Mouse (Mus musculus): ENCODE measurements around the gene Gm3336.

DNA sequence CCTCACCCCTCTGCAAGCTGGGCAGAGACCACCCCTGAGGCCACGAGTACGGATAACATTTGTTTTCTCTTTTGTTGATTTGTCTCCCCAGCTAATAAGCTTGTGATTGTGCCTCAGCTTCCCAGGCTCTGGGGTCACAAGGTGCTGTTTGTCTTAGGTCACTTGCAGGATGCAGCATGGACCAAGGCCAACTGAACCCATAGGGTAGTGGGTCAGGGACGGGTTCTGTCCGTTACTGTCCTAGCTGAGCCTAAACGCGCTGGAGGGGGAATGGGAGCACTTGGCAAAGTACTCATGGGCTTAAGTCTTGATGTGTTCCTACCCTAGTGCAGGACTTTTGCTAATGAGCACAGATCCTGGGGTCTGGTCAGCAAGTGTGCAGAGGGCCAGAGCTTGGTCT is 49.2 kb downstream of the Gm3336 start:
- TF ChIP-seq MAZ (IDR thresholded peaks at IDR 0.05; ENCODE audit: low read depth, low read length): no peak
- TF ChIP-seq POLR2A (IDR thresholded peaks at IDR 0.05; ENCODE audit: low read depth, low read length): no peak
- no peak for TF ChIP-seq E2F4 (IDR thresholded peaks at IDR 0.05; ENCODE audit: insufficient replicate concordance, low read depth, low read length)
- no peak for TF ChIP-seq PAX5 (IDR thresholded peaks at IDR 0.05; ENCODE audit: low read length)
- TF ChIP-seq MEF2A (IDR thresholded peaks at IDR 0.05; ENCODE audit: borderline replicate concordance, low read depth, low read length): no peak
- TF ChIP-seq POLR2AphosphoS2 (IDR thresholded peaks at IDR 0.05; ENCODE audit: low read depth, low read length): no peak
- TF ChIP-seq CTCF (conservative IDR thresholded peaks at IDR 0.05 in 1 of 2, IDR thresholded peaks at IDR 0.05 in 1 of 2; ENCODE audit: low read depth in 2 of 2, low read length in 2 of 2): no peak
- no peak for TF ChIP-seq SIN3A (IDR thresholded peaks at IDR 0.05; ENCODE audit: low read length)
- no peak for TF ChIP-seq IRF4 (IDR thresholded peaks at IDR 0.05; ENCODE audit: low read depth, low read length)

Data from CH12.LX (cell line).